32 mouse cellular contexts compared by ENCODE assay signal in genomic region chr5:86373320-86373719, GRCm38 (mm10). TPM values are rescaled to one million over a fixed set of nuclear protein-coding genes. Genes with fewer than 3 reads are reported as not detected.
"Had no signal": no experiment of that assay in that cellular context is flagged by ENCODE, and none has a peak within 500 bp of the region (broad histone marks: within the 10 kb centered on the region; RNA-seq: fewer than 3 reads in every experiment).

Gene Tmprss11d, minus strand, starts transcription at chr5:86373420.

- H3K36me3 ChIP-seq: embryonic facial prominence, embryonic 10.5 days; embryonic facial prominence, embryonic 12.5 days; embryonic facial prominence, embryonic 13.5 days; embryonic facial prominence, embryonic 15.5 days; forebrain, embryonic 10.5 days; forebrain, embryonic 12.5 days; forebrain, embryonic 15.5 days had no signal

- H3K27me3 ChIP-seq: embryonic facial prominence, embryonic 12.5 days; embryonic facial prominence, embryonic 13.5 days; embryonic facial prominence, embryonic 15.5 days; forebrain, embryonic 12.5 days; forebrain, embryonic 13.5 days; forebrain, embryonic 15.5 days had no signal

- H3K4me3 ChIP-seq: embryonic facial prominence, embryonic 10.5 days; embryonic facial prominence, embryonic 12.5 days; embryonic facial prominence, embryonic 13.5 days; embryonic facial prominence, embryonic 15.5 days; erythroblast, embryonic 14.5 days; forebrain, embryonic 10.5 days; forebrain, embryonic 12.5 days; forebrain, embryonic 13.5 days; forebrain, embryonic 15.5 days; gastrocnemius, adult 2 months; heart, adult 2 months had no signal

- H3K4me2 ChIP-seq: embryonic facial prominence, embryonic 12.5 days; embryonic facial prominence, embryonic 13.5 days; embryonic facial prominence, embryonic 15.5 days; forebrain, embryonic 12.5 days; forebrain, embryonic 13.5 days; forebrain, embryonic 15.5 days had no signal

- ATAC-seq: forebrain, embryonic 13.5 days; forebrain, embryonic 14.5 days; forebrain, embryonic 15.5 days; forebrain, embryonic 16.5 days; forebrain, postnatal 0 days had no signal

- H3K27ac ChIP-seq: embryonic facial prominence, embryonic 10.5 days; embryonic facial prominence, embryonic 12.5 days; embryonic facial prominence, embryonic 13.5 days; embryonic facial prominence, embryonic 15.5 days; forebrain, embryonic 10.5 days; forebrain, embryonic 12.5 days; forebrain, embryonic 13.5 days; forebrain, embryonic 15.5 days; gastrocnemius, adult 2 months; heart, adult 2 months had no signal

- DNase-seq: cerebellum, adult 8-10 months; cerebellum, adult 9-10 months; cerebellum, adult 9-11 months; cerebellum, postnatal 10 days; cerebellum, postnatal 14 days; cerebellum, postnatal 25 days; cerebellum, postnatal 36 days; embryo, embryonic 11 days; forebrain, postnatal 0 days; gastrocnemius, adult 2 months; gastrocnemius, postnatal 10 days; gastrocnemius, postnatal 14 days; gastrocnemius, postnatal 25 days; gastrocnemius, postnatal 36 days; heart, adult 11 months; heart, adult 18-20 months; heart, adult 2 months had no signal

- H3K9me3 ChIP-seq: embryonic facial prominence, embryonic 10.5 days; embryonic facial prominence, embryonic 12.5 days; embryonic facial prominence, embryonic 13.5 days; embryonic facial prominence, embryonic 15.5 days; forebrain, embryonic 10.5 days; forebrain, embryonic 12.5 days; forebrain, embryonic 13.5 days; forebrain, embryonic 15.5 days had no signal

- H3K4me1 ChIP-seq: embryonic facial prominence, embryonic 10.5 days; embryonic facial prominence, embryonic 12.5 days; embryonic facial prominence, embryonic 13.5 days; embryonic facial prominence, embryonic 15.5 days; forebrain, embryonic 10.5 days; forebrain, embryonic 12.5 days; forebrain, embryonic 13.5 days; forebrain, embryonic 15.5 days had no signal

- H3K9ac ChIP-seq: embryonic facial prominence, embryonic 12.5 days; embryonic facial prominence, embryonic 13.5 days; embryonic facial prominence, embryonic 15.5 days; forebrain, embryonic 12.5 days; forebrain, embryonic 13.5 days; forebrain, embryonic 15.5 days; forebrain, postnatal 0 days had no signal

RNA-seq across cellular contexts. Expression of gene Tmprss11d, which starts in this region (rescaled TPM):
- polyA plus RNA-seq: cortical plate, adult 2 months; embryonic facial prominence, embryonic 11.5 days; erythroblast, embryonic 14.5 days; forebrain, embryonic 10.5 days; forebrain, embryonic 11.5 days; forebrain, embryonic 12.5 days; forebrain, embryonic 13.5 days; forebrain, embryonic 14.5 days; forebrain, embryonic 15.5 days; forebrain, embryonic 16.5 days; forebrain, postnatal 0 days; gonadal fat pad, adult 2 months; heart, adult 2 months had no signal
